Mouse (Mus musculus) NIH3T3 (cell line): ENCODE data around the gene Gm3336.
A peak's percentile ranks its signal among the peaks of the same experiment; 100 is the strongest.

Experiments used
- DNase-seq: peaks from one replicate; pipeline ENCODE4 v3.0.0-alpha.2; 2012; ENCODE audit warnings: low read depth

The Gm3336 gene

GRCm38 (mm10) chr8:70747211-70747890, 29.0 kb downstream of the Gm3336 start:
- DNase-seq: no peak

GRCm38 (mm10) chr8:70748246-70749096, 30.1 kb downstream of the Gm3336 start:
- no peak for DNase-seq

GRCm38 (mm10) chr8:70749097-70749674, 30.8 kb downstream of the Gm3336 start:
- no peak for DNase-seq

- DNase-seq: no peak
Observed at GRCm38 (mm10) chr8:70750128-70750680, 31.9 kb downstream of the Gm3336 start.

GRCm38 (mm10) chr8:70752000-70752764, 33.8 kb downstream of the Gm3336 start:
- DNase-seq: peak; percentile 89

GRCm38 (mm10) chr8:70753151-70753550, 34.8 kb downstream of the Gm3336 start:
- DNase-seq: peak; percentile 45

GRCm38 (mm10) chr8:70754043-70754870, 35.9 kb downstream of the Gm3336 start, which contains the start of gene Rab3a:
TSS of gene Rab3a (plus strand) at chr8:70754679.
- DNase-seq: peak; percentile 98

- peak; percentile 79 for DNase-seq
Observed at GRCm38 (mm10) chr8:70754871-70755660, 36.7 kb downstream of the Gm3336 start.

GRCm38 (mm10) chr8:70755661-70756475, 37.5 kb downstream of the Gm3336 start:
- DNase-seq: no peak

GRCm38 (mm10) chr8:70756476-70757040, 38.2 kb downstream of the Gm3336 start:
- no peak for DNase-seq

- peak; percentile 54 for DNase-seq
Observed at GRCm38 (mm10) chr8:70757523-70758307, 39.4 kb downstream of the Gm3336 start.

GRCm38 (mm10) chr8:70758308-70758615, 39.9 kb downstream of the Gm3336 start:
- DNase-seq: no peak

- peak; percentile 66 for DNase-seq
Observed at GRCm38 (mm10) chr8:70758616-70759561, 40.5 kb downstream of the Gm3336 start.

GRCm38 (mm10) chr8:70760350-70760749, 42.0 kb downstream of the Gm3336 start:
- peak; percentile 40 for DNase-seq

- DNase-seq: peak; percentile 98
Observed at GRCm38 (mm10) chr8:70760775-70761406, 42.5 kb downstream of the Gm3336 start, which contains the start of gene Mpv17l2. TSS of gene Mpv17l2 (minus strand) at chr8:70760946.

GRCm38 (mm10) chr8:70762118-70762517, 43.8 kb downstream of the Gm3336 start:
- DNase-seq: no peak
